20 mouse cellular contexts compared by ENCODE assay signal in genomic region chr4:97360473-97360872, GRCm38 (mm10).
A peak's percentile ranks its signal among the peaks of the same experiment; 100 is the strongest.
DNase-seq lines count a peak whose midpoint lies in the region; ATAC-seq and TF ChIP-seq lines count a peak whose summit lies in the region.
"Had no signal": no experiment of that assay in that cellular context is flagged by ENCODE, and none has a peak within 500 bp of the region (broad histone marks: within the 10 kb centered on the region; RNA-seq: fewer than 3 reads in every experiment).

No protein-coding gene starts in this region.

- no peak for TF ChIP-seq POLR2A in MEL (IDR thresholded peaks at IDR 0.05; ENCODE audit: control insufficient read depth in 1 of 2, insufficient read depth in 1 of 2, low read depth in 1 of 2, low read length in 2 of 2, poor library complexity in 1 of 2)

- no peak for TF ChIP-seq RAD21 in MEL (IDR thresholded peaks at IDR 0.05; ENCODE audit: low read depth, low read length)

- no peaks in the 10 kb centered on the region for H3K9me3 ChIP-seq in lung, embryonic 15.5 days
- no peaks in the 10 kb centered on the region for H3K9me3 ChIP-seq in MEL (replicated peaks; ENCODE audit: insufficient read depth, low read length)
- H3K9me3 ChIP-seq: embryonic facial prominence, embryonic 10.5 days; embryonic facial prominence, embryonic 12.5 days; forebrain, embryonic 13.5 days; forebrain, embryonic 15.5 days had no signal

- H3K4me2 ChIP-seq in lung, embryonic 15.5 days, result no peak overlapping the region
- H3K4me2 ChIP-seq: embryonic facial prominence, embryonic 12.5 days; forebrain, embryonic 13.5 days; forebrain, embryonic 15.5 days had no signal

- peak; percentile 62; the same call in 1 of the 2 replicates for ATAC-seq in lung, embryonic 15.5 days (ENCODE audit: borderline replicate concordance, extremely low read depth, low FRiP score, low TSS enrichment)
- ATAC-seq: activated CD4-positive, CD25-positive, alpha-beta regulatory T cell, adult 4 months; forebrain, embryonic 15.5 days; forebrain, postnatal 0 days; Patski had no signal

- WGBS in lung, embryonic 15.5 days, result 49% methylated on average over 2 of the region's 2 CpGs

- TF ChIP-seq EP300 in MEL (IDR thresholded peaks at IDR 0.05; ENCODE audit: low read depth in 1 of 2, low read length in 2 of 2), result 0 out of 4 replicates have a peak, but pooled peaks have one; percentile 5 to 21

- H3K4me3 ChIP-seq in lung, embryonic 15.5 days, result no peak overlapping the region
- no peak overlapping the region for H3K4me3 ChIP-seq in MEL (ENCODE audit: control insufficient read depth in 1 of 2, insufficient read depth in 1 of 2, low read depth in 2 of 2, low read length in 2 of 2)
- H3K4me3 ChIP-seq: embryonic facial prominence, embryonic 10.5 days; embryonic facial prominence, embryonic 12.5 days; forebrain, embryonic 13.5 days; forebrain, embryonic 15.5 days had no signal

- H3K36me3 ChIP-seq in lung, embryonic 15.5 days, result no peaks in the 10 kb centered on the region
- no peaks in the 10 kb centered on the region for H3K36me3 ChIP-seq in MEL (ENCODE audit: control insufficient read depth in 1 of 2, insufficient read depth in 2 of 2, low read length in 2 of 2)
- H3K36me3 ChIP-seq: embryonic facial prominence, embryonic 10.5 days; embryonic facial prominence, embryonic 12.5 days; forebrain, embryonic 15.5 days had no signal

- H3K27ac ChIP-seq in lung, embryonic 15.5 days, result no peak overlapping the region
- no peak overlapping the region for H3K27ac ChIP-seq in MEL (ENCODE audit: control insufficient read depth, low read depth, low read length)
- H3K27ac ChIP-seq: embryonic facial prominence, embryonic 10.5 days; embryonic facial prominence, embryonic 12.5 days; forebrain, embryonic 13.5 days; forebrain, embryonic 15.5 days had no signal

- H3K27me3 ChIP-seq in lung, embryonic 15.5 days, result no peaks in the 10 kb centered on the region
- H3K27me3 ChIP-seq in MEL (ENCODE audit: control insufficient read depth in 1 of 2, insufficient read depth in 2 of 2, low read length in 2 of 2), result no peaks in the 10 kb centered on the region
- H3K27me3 ChIP-seq: embryonic facial prominence, embryonic 12.5 days; forebrain, embryonic 13.5 days; Patski had no signal

- H3K79me2 ChIP-seq in MEL (ENCODE audit: control insufficient read depth, insufficient read depth, low read length, poor library complexity), result no peaks in the 10 kb centered on the region

- no peak overlapping the region for H3K9ac ChIP-seq in lung, embryonic 15.5 days
- no peak overlapping the region for H3K9ac ChIP-seq in MEL (ENCODE audit: control insufficient read depth, low read depth, low read length, poor library complexity, severe bottlenecking)
- H3K9ac ChIP-seq: embryonic facial prominence, embryonic 12.5 days; forebrain, embryonic 13.5 days; forebrain, embryonic 15.5 days; forebrain, postnatal 0 days had no signal

- no peak for TF ChIP-seq CTCF in MEL (IDR thresholded peaks at IDR 0.05 in 2 of 3, conservative IDR thresholded peaks at IDR 0.05 in 1 of 3; ENCODE audit: control insufficient read depth in 1 of 3, insufficient read depth in 1 of 3, low read depth in 2 of 3, low read length in 3 of 3, poor library complexity in 1 of 3, severe bottlenecking in 1 of 3)

- H3K4me1 ChIP-seq in lung, embryonic 15.5 days, result peaks cover 5% of the 10 kb centered on the region; the same call in 1 of the 2 replicates
- H3K4me1 ChIP-seq in MEL (ENCODE audit: control insufficient read depth in 1 of 2, insufficient read depth in 2 of 2, low read length in 2 of 2), result no peaks in the 10 kb centered on the region
- H3K4me1 ChIP-seq: embryonic facial prominence, embryonic 10.5 days; embryonic facial prominence, embryonic 12.5 days; forebrain, embryonic 15.5 days had no signal

- DNase-seq in lung, postnatal 25 days (ENCODE audit: low spot score), result no peak
- peak; percentile 14 for DNase-seq in 416B (ENCODE audit: low read depth)
- no peak for DNase-seq in MEL (ENCODE audit: low read depth, low spot score)
- DNase-seq in B cell, adult 2 months, result no peak
- DNase-seq: adrenal gland, adult 8-10 months; adrenal gland, postnatal 14 days; adrenal gland, postnatal 36 days; cerebellum, adult 11-12 months; cerebellum, adult 2 months; cerebellum, adult 9-10 months; cerebellum, postnatal 10 days; cerebellum, postnatal 25 days; forebrain, postnatal 0 days had no signal

TF ChIP-seq in MEL, 35 proteins besides CTCF, POLR2A, EP300 and RAD21:
- TF ChIP-seq MAFK (IDR thresholded peaks at IDR 0.05; ENCODE audit: borderline replicate concordance, low read depth, low read length), result no peak
